Mouse (Mus musculus) right cerebral cortex, adult 18-20 months (tissue): ENCODE results near the gene Acaa1a.
"Not testable (repeated sequence)": the region's sequence is repeated elsewhere in the genome, so short reads cannot be mapped to it uniquely, and the experiment has no call there.

Experiments
- DNase-seq: peaks from one replicate; pipeline ENCODE4 v3.0.0; 2022; ENCODE audit warnings: mixed read lengths

Acaa1a gene

GRCm38 (mm10) chr9:119340212-119340580, 720 bp downstream of the Acaa1a start:
- no peak for DNase-seq

GRCm38 (mm10) chr9:119340909-119341816, 1.7 kb downstream of the Acaa1a start, which contains the start of gene Myd88:
TSS of gene Myd88 (minus strand) at chr9:119341411.
- peak; percentile 98 for DNase-seq

- no peak for DNase-seq
These were observed 3.3 kb downstream of the Acaa1a start for GRCm38 (mm10) chr9:119342728-119343127.

- DNase-seq = no peak
These were observed 6.9 kb downstream of the Acaa1a start for GRCm38 (mm10) chr9:119346376-119346775.

- no peak for DNase-seq
These were observed 11.1 kb downstream of the Acaa1a start for GRCm38 (mm10) chr9:119350531-119350930.

- no peak for DNase-seq
These were observed 11.7 kb downstream of the Acaa1a start for GRCm38 (mm10) chr9:119350947-119351705.

- peak; percentile 59 for DNase-seq
These were observed 12.6 kb downstream of the Acaa1a start for GRCm38 (mm10) chr9:119352060-119352459.

GRCm38 (mm10) chr9:119353926-119354325, 14.4 kb downstream of the Acaa1a start:
- DNase-seq = no peak

- peak; percentile 24 for DNase-seq
These were observed 16.5 kb downstream of the Acaa1a start for GRCm38 (mm10) chr9:119355943-119356342.

GRCm38 (mm10) chr9:119357331-119358057, 18.0 kb downstream of the Acaa1a start, which contains the start of gene Xylb:
TSS of gene Xylb (plus strand) at chr9:119357381.
- DNase-seq = peak; percentile 90

- no peak for DNase-seq
These were observed 18.6 kb downstream of the Acaa1a start for GRCm38 (mm10) chr9:119358058-119358429.

- DNase-seq = no peak
These were observed 21.9 kb downstream of the Acaa1a start for GRCm38 (mm10) chr9:119361416-119361815.

GRCm38 (mm10) chr9:119363229-119363628, 23.8 kb downstream of the Acaa1a start:
- no peak for DNase-seq

- no peak for DNase-seq
These were observed 25.8 kb downstream of the Acaa1a start, which contains the start of gene Slc22a14 for GRCm38 (mm10) chr9:119365284-119365683. TSS of gene Slc22a14 (minus strand) at chr9:119365553.

GRCm38 (mm10) chr9:119368367-119368766, 28.9 kb downstream of the Acaa1a start:
- no peak for DNase-seq

- DNase-seq = not testable (repeated sequence)
These were observed 31.3 kb downstream of the Acaa1a start for GRCm38 (mm10) chr9:119370770-119371169.

GRCm38 (mm10) chr9:119371251-119371650, 31.8 kb downstream of the Acaa1a start:
- no peak for DNase-seq

GRCm38 (mm10) chr9:119375008-119375407, 35.5 kb downstream of the Acaa1a start:
- no peak for DNase-seq

GRCm38 (mm10) chr9:119375556-119375955, 36.1 kb downstream of the Acaa1a start:
- no peak for DNase-seq

- no peak for DNase-seq
These were observed 38.8 kb downstream of the Acaa1a start for GRCm38 (mm10) chr9:119378231-119378630.

- no peak for DNase-seq
These were observed 43.1 kb downstream of the Acaa1a start for GRCm38 (mm10) chr9:119382603-119383002.

- DNase-seq = no peak
These were observed 49.5 kb downstream of the Acaa1a start for GRCm38 (mm10) chr9:119388956-119389355.

- no peak for DNase-seq
These were observed 50.7 kb downstream of the Acaa1a start for GRCm38 (mm10) chr9:119390214-119390613.
